Mouse (Mus musculus) MEL (cell line): ENCODE results near the gene Itpr2. TPM values are rescaled to one million over a fixed set of nuclear protein-coding genes. Genes with fewer than 3 reads are reported as not detected.
A peak's percentile ranks its signal among the peaks of the same experiment; 100 is the strongest.

Experiments
- DNase-seq: peaks from one replicate; pipeline ENCODE4 v3.0.0; 2011; ENCODE audit warnings: low read depth, low spot score
- H3K27ac ChIP-seq: 2 replicates; pipeline ENCODE4 v1.5.1; 2012; ENCODE audit warnings: low read depth, mild to moderate bottlenecking, control low read depth, low read length, moderate library complexity; ENCODE audit not compliant: control insufficient read depth
- H3K27me3 ChIP-seq, 2 experiments: fragments of 150-350 bp in 1 of 2; sonication (generic) in 1 of 2; 2 replicates each; pipeline ENCODE4 v1.6.1; 2012; ENCODE audit warnings: low read length in 2 of 2, mild to moderate bottlenecking in 2 of 2, improper control_type of control experiment in 1 of 2, moderate library complexity in 1 of 2; ENCODE audit not compliant: insufficient read depth in 2 of 2, control insufficient read depth in 1 of 2
- H3K36me3 ChIP-seq, 2 experiments: 2 replicates each; pipeline ENCODE4 v1.6.1; 2012 to 2014; ENCODE audit warnings: low read length in 2 of 2, improper control_type of control experiment in 1 of 2, inconsistent platforms in 1 of 2, mild to moderate bottlenecking in 1 of 2; ENCODE audit not compliant: insufficient read depth in 2 of 2, control insufficient read depth in 1 of 2
- H3K4me1 ChIP-seq, 2 experiments: fragments of 150-350 bp in 1 of 2; sonication (generic) in 1 of 2; 2 replicates each; pipeline ENCODE4 v1.6.1; 2012; ENCODE audit warnings: low read length in 2 of 2, improper control_type of control experiment in 1 of 2, mild to moderate bottlenecking in 1 of 2; ENCODE audit not compliant: insufficient read depth in 2 of 2, control insufficient read depth in 1 of 2
- H3K4me3 ChIP-seq, 2 experiments: fragments of 150-350 bp in 1 of 2; sonication (generic) in 1 of 2; 2 replicates each; pipeline ENCODE4 v1.5.1; 2012; ENCODE audit warnings: low read depth in 2 of 2, low read length in 2 of 2, mild to moderate bottlenecking in 2 of 2, moderate library complexity in 2 of 2, control low read depth in 1 of 2, improper control_type of control experiment in 1 of 2; ENCODE audit not compliant: control insufficient read depth in 1 of 2, insufficient read depth in 1 of 2
- H3K79me2 ChIP-seq: 2 replicates; pipeline ENCODE4 v1.6.1; 2012; ENCODE audit warnings: mild to moderate bottlenecking, low read length, moderate library complexity; ENCODE audit not compliant: control insufficient read depth, poor library complexity, insufficient read depth
- H3K9ac ChIP-seq: 2 replicates; pipeline ENCODE4 v1.6.1; 2012; ENCODE audit warnings: low read depth, mild to moderate bottlenecking, control low read depth, low read length, moderate library complexity; ENCODE audit not compliant: control insufficient read depth, poor library complexity, severe bottlenecking
- H3K9me3 ChIP-seq: fragments of 150-350 bp; sonication (generic); replicated peaks from 2 replicates; pipeline ENCODE4 v1.6.1; 2012; ENCODE audit warnings: mild to moderate bottlenecking, low read length, improper control_type of control experiment, moderate library complexity; ENCODE audit not compliant: insufficient read depth
- CHD1 ChIP-seq: IDR thresholded peaks from 2 replicates; pipeline ENCODE4 v1.6.1; 2012; ENCODE audit warnings: low read depth, mild to moderate bottlenecking, inconsistent platforms, low read length, improper control_type of control experiment
- CTCF ChIP-seq, 3 experiments: IDR thresholded peaks in 2 of 3; conservative IDR thresholded peaks in 1 of 3; 2 replicates each; pipeline ENCODE4 v1.5.1; 2011 to 2012; ENCODE audit warnings: low read length in 3 of 3, low read depth in 2 of 3, mild to moderate bottlenecking in 2 of 3, improper control_type of control experiment in 1 of 3, inconsistent platforms in 1 of 3, mixed read lengths in 1 of 3, moderate library complexity in 1 of 3; ENCODE audit not compliant: control insufficient read depth in 1 of 3, insufficient read depth in 1 of 3, poor library complexity in 1 of 3, severe bottlenecking in 1 of 3
- ELF1 ChIP-seq: IDR thresholded peaks from 2 replicates; pipeline ENCODE4 v1.6.1; 2014; ENCODE audit warnings: low read depth, mild to moderate bottlenecking, inconsistent platforms, low read length, improper control_type of control experiment, moderate library complexity
- EP300 ChIP-seq, 2 experiments: IDR thresholded peaks; 2 replicates each; pipeline ENCODE4 v1.6.1; 2011; ENCODE audit warnings: improper control_type of control experiment in 2 of 2, low read length in 2 of 2, low read depth in 1 of 2, mild to moderate bottlenecking in 1 of 2
- JUND ChIP-seq: IDR thresholded peaks from 2 replicates; pipeline ENCODE4 v1.6.1; 2011; ENCODE audit warnings: low read depth, mild to moderate bottlenecking, improper control_type of control experiment, low read length
- KAT2A ChIP-seq: conservative IDR thresholded peaks from 2 replicates; pipeline ENCODE4 v1.6.1; 2012; ENCODE audit warnings: low read depth, low read length, improper control_type of control experiment, inconsistent platforms
- MAFK ChIP-seq: IDR thresholded peaks from 2 replicates; pipeline ENCODE4 v1.6.1; 2011; ENCODE audit warnings: low read depth, mild to moderate bottlenecking, low read length, improper control_type of control experiment, borderline replicate concordance
- MAX ChIP-seq: IDR thresholded peaks from 2 replicates; pipeline ENCODE4 v1.6.1; 2011; ENCODE audit warnings: low read length, improper control_type of control experiment
- MAZ ChIP-seq: IDR thresholded peaks from 2 replicates; pipeline ENCODE4 v1.6.1; 2012; ENCODE audit warnings: low read depth, mild to moderate bottlenecking, inconsistent platforms, low read length, improper control_type of control experiment
- MEF2A ChIP-seq: IDR thresholded peaks from 2 replicates; pipeline ENCODE4 v1.6.1; 2014; ENCODE audit warnings: low read depth, mild to moderate bottlenecking, inconsistent platforms, low read length, improper control_type of control experiment; ENCODE audit not compliant: poor library complexity, insufficient replicate concordance, severe bottlenecking; ENCODE audit errors: extremely low read depth
- MXI1 ChIP-seq: IDR thresholded peaks from 2 replicates; pipeline ENCODE4 v1.6.1; 2011; ENCODE audit warnings: mild to moderate bottlenecking, low read depth, low read length, improper control_type of control experiment
- NRF1 ChIP-seq: IDR thresholded peaks from 2 replicates; pipeline ENCODE4 v1.6.1; 2014; ENCODE audit warnings: low read depth, mild to moderate bottlenecking, inconsistent platforms, low read length, improper control_type of control experiment, moderate library complexity; ENCODE audit not compliant: poor library complexity, insufficient read depth, severe bottlenecking
- POLR2AphosphoS2 ChIP-seq: IDR thresholded peaks from 2 replicates; pipeline ENCODE4 v1.6.1; 2011; ENCODE audit warnings: low read length, improper control_type of control experiment
- POLR2AphosphoS5 ChIP-seq: IDR thresholded peaks from 2 replicates; pipeline ENCODE4 v1.6.1; 2012; ENCODE audit warnings: low read depth, borderline replicate concordance, mild to moderate bottlenecking, inconsistent platforms, low read length, moderate library complexity, mixed read lengths
- SIN3A ChIP-seq: IDR thresholded peaks from 2 replicates; pipeline ENCODE4 v1.6.1; 2012; ENCODE audit warnings: low read length, improper control_type of control experiment, inconsistent platforms
- TAL1 ChIP-seq: IDR thresholded peaks from 2 replicates; pipeline ENCODE4 v1.6.1; 2012; ENCODE audit warnings: mild to moderate bottlenecking, inconsistent platforms, low read length, moderate library complexity, mixed read lengths
- USF1 ChIP-seq: IDR thresholded peaks from 2 replicates; pipeline ENCODE4 v1.6.1; 2014; ENCODE audit warnings: low read depth, mild to moderate bottlenecking, inconsistent platforms, low read length, improper control_type of control experiment, moderate library complexity
- ZKSCAN1 ChIP-seq: IDR thresholded peaks from 2 replicates; pipeline ENCODE4 v1.6.1; 2012; ENCODE audit warnings: low read depth, mild to moderate bottlenecking, inconsistent platforms, low read length, improper control_type of control experiment, moderate library complexity
- polyA plus RNA-seq, 2 experiments: library from polyadenylated mRNA; stranded (reverse) in 1 of 2; unstranded in 1 of 2; fragments of >175 nt in 1 of 2; fragments of >200 nt in 1 of 2; gene quantifications; 2 replicates each; pipeline versions ENCODE4 v1.2.1 to v1.2.4; 2012; ENCODE audit warnings: low replicate concordance in 2 of 2, low read depth in 1 of 2; ENCODE audit not compliant: insufficient read length in 2 of 2, insufficient read depth in 1 of 2, missing spikeins in 1 of 2
- total RNA-seq: library from RNA; depleted of rRNA; stranded (reverse); fragments of 300-350 nt; gene quantifications from 2 replicates; pipeline ENCODE4 v1.2.3, GENCODE M21; 2012

Itpr2 gene
- total and polyA plus RNA-seq, 3 experiments: 1.5 to 3.0 TPM; not detected in 1

GRCm38 (mm10) chr6:146527537-146527936 lies 25.5 kb upstream of the Itpr2 start:
- no peak for DNase-seq
- Histone ChIP-seq H3K4me3 (no peak overlapping the region), H3K27me3 (peaks cover 0 to 3% of the 10 kb centered on the region in 2 experiments; a peak in 2 of 4 replicates), H3K79me2 (no peaks in the 10 kb centered on the region), H3K9ac (no peak overlapping the region), H3K4me1 (no peaks in the 10 kb centered on the region; a peak in 1 of 4 replicates), H3K36me3 (no peaks in the 10 kb centered on the region), H3K9me3 (no peaks in the 10 kb centered on the region), H3K27ac (no peak overlapping the region)
- TF ChIP-seq KAT2A (no peak), ELF1 (no peak), MAZ (no peak), POLR2AphosphoS5 (no peak), SIN3A (no peak), CHD1 (no peak), MEF2A (no peak), MAFK (no peak), ZKSCAN1 (no peak), JUND (no peak), EP300 (IDR thresholded peaks at IDR 0.05; ENCODE audit: low read depth in 1 of 2, low read length in 2 of 2) (no peak), USF1 (no peak), MAX (no peak), TAL1 (no peak), POLR2AphosphoS2 (no peak), NRF1 (no peak), MXI1 (no peak)

- no peaks in the 10 kb centered on the region for H3K9me3 ChIP-seq
- TF ChIP-seq MAFK (peak; percentile 90), CTCF (IDR thresholded peaks at IDR 0.05 in 2 of 3, conservative IDR thresholded peaks at IDR 0.05 in 1 of 3; ENCODE audit: control insufficient read depth in 1 of 3, insufficient read depth in 1 of 3, low read depth in 2 of 3, low read length in 3 of 3, poor library complexity in 1 of 3, severe bottlenecking in 1 of 3) (no peak)
- no peaks in the 10 kb centered on the region for H3K79me2 ChIP-seq
- H3K9ac ChIP-seq: no peak overlapping the region
- DNase-seq: no peak
- no peak overlapping the region for H3K4me3 ChIP-seq
- no peaks in the 10 kb centered on the region; a peak in 1 of 4 replicates for H3K4me1 ChIP-seq
- H3K27ac ChIP-seq: no peak overlapping the region
- H3K36me3 ChIP-seq: no peaks in the 10 kb centered on the region
- peaks cover 0 to 3% of the 10 kb centered on the region in 2 experiments; a peak in 2 of 4 replicates for H3K27me3 ChIP-seq
These were observed 23.5 kb upstream of the Itpr2 start for GRCm38 (mm10) chr6:146525500-146525899.
